Mouse (Mus musculus) thymus, adult 2 months (tissue): ENCODE measurements around the gene Icmt.

Source experiments
- CTCF ChIP-seq: fragments of 200-500 bp; IDR thresholded peaks from 2 replicates; pipeline ENCODE4 v1.5.1; 2012; ENCODE audit warnings: mild to moderate bottlenecking, control low read depth, low read length, moderate library complexity, borderline replicate concordance; ENCODE audit not compliant: control insufficient read depth, poor library complexity, insufficient read depth; ENCODE audit errors: extremely low read depth
- POLR2A ChIP-seq: fragments of 200-500 bp; IDR thresholded peaks from 2 replicates; pipeline ENCODE4 v1.6.1; 2012; ENCODE audit warnings: mild to moderate bottlenecking, low read length, control low read depth, moderate library complexity; ENCODE audit not compliant: control insufficient read depth, poor library complexity, insufficient read depth; ENCODE audit errors: extremely low read depth

GRCm38 (mm10) chr4:152257070-152257469, 40.0 kb upstream of the Icmt start:
- no peak for TF ChIP-seq POLR2A
- no peak for TF ChIP-seq CTCF
